Mouse (Mus musculus) forebrain, embryonic 10.5 days (tissue): Measurements from ENCODE around the gene Tomm40l. TPM values are rescaled to one million over a fixed set of nuclear protein-coding genes. Genes with fewer than 3 reads are reported as not detected.

ENCODE experiments used
- DNase-seq: peaks from one replicate; pipeline ENCODE4 v3.0.0-alpha.2; 2017; ENCODE audit warnings: low spot score; ENCODE audit errors: extremely low spot score
- H3K27ac ChIP-seq: fragments of 300-500 bp; sonication (generic); 2 replicates; pipeline ENCODE4 v1.5.1; 2016; ENCODE audit warnings: mild to moderate bottlenecking
- H3K27me3 ChIP-seq: fragments of 300-500 bp; sonication (generic); 2 replicates; pipeline ENCODE4 v1.6.1; 2016; ENCODE audit warnings: mild to moderate bottlenecking; ENCODE audit not compliant: poor library complexity, severe bottlenecking
- H3K36me3 ChIP-seq: fragments of 300-500 bp; sonication (generic); replicated peaks from 2 replicates; pipeline ENCODE4 v1.6.1; 2016; ENCODE audit warnings: mild to moderate bottlenecking, moderate library complexity
- H3K4me1 ChIP-seq: fragments of 300-500 bp; sonication (generic); 2 replicates; pipeline ENCODE4 v1.6.1; 2016
- H3K4me3 ChIP-seq: fragments of 300-500 bp; sonication (generic); 2 replicates; pipeline ENCODE4 v1.5.1; 2016; ENCODE audit warnings: mild to moderate bottlenecking, moderate library complexity
- H3K9me3 ChIP-seq: fragments of 300-500 bp; sonication (generic); 2 replicates; pipeline ENCODE4 v1.6.1; 2016; ENCODE audit warnings: mild to moderate bottlenecking, moderate library complexity
- WGBS: fragments of 180-500 bp; shearing (Covaris S2); methylation state at CpG from one replicate; pipeline ENCODE4 v1.1.7; 2016; 5-methylcytosine and 5-hydroxymethylcytosine counted together
- polyA plus RNA-seq: library from polyadenylated mRNA; unstranded; fragments of >200 nt; fragmentation: Nextera tagmentation; extraction: Ambion mirVana; gene quantifications from 2 replicates; pipeline ENCODE4 v1.2.1, GENCODE M21; 2016

The Tomm40l gene
- polyA plus RNA-seq, 1 experiment from 2014 or later: 37.2 TPM

GRCm38 (mm10) chr1:171171138-171171537, 51.2 kb downstream of the Tomm40l start:
- DNase-seq: no peak
- H3K27me3 ChIP-seq: no peaks in the 10 kb centered on the region
- H3K9me3 ChIP-seq: no peaks in the 10 kb centered on the region
- WGBS: 66% methylated on average over 3 of the region's 3 CpGs
- H3K4me1 ChIP-seq: no peaks in the 10 kb centered on the region
- no peak overlapping the region for H3K27ac ChIP-seq
- no peak overlapping the region for H3K4me3 ChIP-seq
- no peaks in the 10 kb centered on the region for H3K36me3 ChIP-seq

- DNase-seq: no peak
- no peak overlapping the region for H3K4me3 ChIP-seq
- H3K9me3 ChIP-seq: no peaks in the 10 kb centered on the region
- H3K4me1 ChIP-seq: no peaks in the 10 kb centered on the region
- H3K27ac ChIP-seq: no peak overlapping the region
- no peaks in the 10 kb centered on the region for H3K27me3 ChIP-seq
- 71% methylated on average over 3 of the region's 3 CpGs for WGBS
- no peaks in the 10 kb centered on the region for H3K36me3 ChIP-seq
Observed at GRCm38 (mm10) chr1:171169913-171170312, 52.4 kb downstream of the Tomm40l start.

- Histone ChIP-seq H3K27ac (no peak overlapping the region), H3K9me3 (no peaks in the 10 kb centered on the region), H3K27me3 (no peaks in the 10 kb centered on the region), H3K4me3 (no peak overlapping the region), H3K4me1 (peaks cover 3% of the 10 kb centered on the region; the same call in 1 of the 2 replicates), H3K36me3 (no peaks in the 10 kb centered on the region)
- DNase-seq: no peak
- 89% methylated on average over 12 of the region's 12 CpGs for WGBS
Observed at GRCm38 (mm10) chr1:171168906-171169305, 53.4 kb downstream of the Tomm40l start.

Other genes with a start within 250 kb of the Tomm40l start
- 0.09 TPM in 1 of 2 replicates, not detected in the other for gene Fcgr2b, start 246.0 kb downstream of the Tomm40l start, polyA plus RNA-seq
- gene Fcgr4, start 203.6 kb downstream of the Tomm40l start, polyA plus RNA-seq: 0.11 TPM in 1 of 2 replicates, not detected in the other
- 3.2 and 4.5 TPM in 2 replicates for gene Fcgr3, start 157.6 kb downstream of the Tomm40l start, polyA plus RNA-seq
- gene Cfap126, start 108.6 kb downstream of the Tomm40l start, polyA plus RNA-seq: 2.2 and 2.8 TPM in 2 replicates
- 266 and 273 TPM in 2 replicates for gene Sdhc, start 71.9 kb downstream of the Tomm40l start, polyA plus RNA-seq
- 0.16 and 0.22 TPM in 2 replicates for gene Mpz, start 71.8 kb downstream of the Tomm40l start, polyA plus RNA-seq
- gene Pcp4l1, start 26.2 kb downstream of the Tomm40l start, polyA plus RNA-seq: 5.4 and 7.3 TPM in 2 replicates
- gene Nr1i3, start 8.5 kb downstream of the Tomm40l start, polyA plus RNA-seq: 0.12 and 0.24 TPM in 2 replicates
- gene Apoa2, start 2.5 kb upstream of the Tomm40l start, polyA plus RNA-seq: 2.9 and 4.2 TPM in 2 replicates
- 12.0 and 12.1 TPM in 2 replicates for gene Fcer1g, start 11.9 kb upstream of the Tomm40l start, polyA plus RNA-seq
- gene Adamts4, start 27.9 kb upstream of the Tomm40l start, polyA plus RNA-seq: 9.3 and 10.8 TPM in 2 replicates
- 270 and 274 TPM in 2 replicates for gene Ndufs2, start 28.9 kb upstream of the Tomm40l start, polyA plus RNA-seq
- gene B4galt3, start 47.8 kb upstream of the Tomm40l start, polyA plus RNA-seq: 60.5 and 65.2 TPM in 2 replicates
- 51.5 and 58.0 TPM in 2 replicates for gene Ppox, start 58.7 kb upstream of the Tomm40l start, polyA plus RNA-seq
- 94.1 and 95.9 TPM in 2 replicates for gene Usp21, start 65.5 kb upstream of the Tomm40l start, polyA plus RNA-seq
- gene Ufc1, start 72.5 kb upstream of the Tomm40l start, polyA plus RNA-seq: 94.3 and 98.6 TPM in 2 replicates
- gene Dedd, start 106.6 kb upstream of the Tomm40l start, polyA plus RNA-seq: 41.8 and 46.5 TPM in 2 replicates
- 37.1 and 38.0 TPM in 2 replicates for gene Nit1, start 123.1 kb upstream of the Tomm40l start, polyA plus RNA-seq
- gene Pfdn2, start 123.2 kb upstream of the Tomm40l start, polyA plus RNA-seq: 158 and 159 TPM in 2 replicates
- 2.7 and 2.8 TPM in 2 replicates for gene Klhdc9, start 138.3 kb upstream of the Tomm40l start, polyA plus RNA-seq
- gene Nectin4, start 147.6 kb upstream of the Tomm40l start, polyA plus RNA-seq: 0.92 and 0.94 TPM in 2 replicates
- 0.74 and 0.91 TPM in 2 replicates for gene Arhgap30, start 166.4 kb upstream of the Tomm40l start, polyA plus RNA-seq
- 128 and 132 TPM in 2 replicates for gene Usf1, start 188.8 kb upstream of the Tomm40l start, polyA plus RNA-seq
- 6.1 and 6.5 TPM in 2 replicates for gene Tstd1, start 196.4 kb upstream of the Tomm40l start, polyA plus RNA-seq
- 16.2 and 16.5 TPM in 2 replicates for gene F11r, start 215.0 kb upstream of the Tomm40l start, polyA plus RNA-seq